Mouse (Mus musculus) c-Kit-negative CD71-positive TER-119-positive erythroid progenitor cells, embryonic 14.5 days (primary cell): Measurements from ENCODE around the gene Kir3dl1.
"Not testable (repeated sequence)": the region's sequence is repeated elsewhere in the genome, so short reads cannot be mapped to it uniquely, and the experiment has no call there.

ENCODE experiments used
- DNase-seq: peaks from one replicate; pipeline ENCODE4 v3.0.0-alpha.2; 2013; ENCODE audit warnings: low read depth, low spot score

Kir3dl1 gene

DNA sequence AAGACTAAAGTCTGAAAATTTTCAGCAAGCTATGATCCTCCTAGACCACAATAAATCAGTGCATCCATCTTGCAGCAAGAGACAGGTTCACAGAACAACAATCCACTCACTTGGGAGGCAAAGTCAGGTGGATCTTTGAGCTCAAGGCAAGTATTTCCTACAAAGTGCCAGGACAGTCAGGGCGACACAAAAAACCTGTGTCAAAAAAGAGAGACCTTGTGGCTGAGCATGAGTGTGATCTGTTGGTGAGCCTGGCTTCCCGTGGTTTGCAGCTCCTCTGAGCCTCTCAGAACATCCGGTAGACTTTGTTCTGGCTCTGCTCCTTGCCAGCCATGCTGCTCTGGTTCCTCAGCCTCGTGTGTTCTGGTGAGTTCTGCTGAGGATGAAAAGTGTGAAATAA lies at the start of gene Kir3dl1:
TSS of gene Kir3dl1 (plus strand) at position 301 of the 400 bp plus-strand sequence.
- not testable (repeated sequence) for DNase-seq

DNA sequence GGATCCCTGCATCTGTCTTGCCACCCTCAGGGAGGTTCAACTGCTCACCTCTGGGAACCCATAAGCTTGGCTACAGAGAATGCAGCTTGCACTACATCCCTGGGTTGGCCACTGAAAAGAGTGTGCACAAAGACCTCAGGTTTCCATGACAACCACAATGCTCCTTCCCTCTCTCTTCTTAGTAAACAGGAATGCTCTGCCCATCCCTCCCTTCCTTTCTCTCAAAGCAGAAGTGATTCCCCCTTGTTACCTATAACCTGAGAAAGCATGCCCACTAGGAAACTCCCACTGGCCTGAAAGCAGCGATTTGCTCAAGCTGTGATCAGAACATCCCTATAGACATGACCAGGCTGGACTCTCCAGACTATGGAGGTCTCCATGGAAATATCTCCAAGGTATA lies 26.2 kb downstream of the Kir3dl1 start, which contains the start of gene Kir3dl2:
TSS of gene Kir3dl2 (minus strand) at position 101 of the 400 bp plus-strand sequence.
- not testable (repeated sequence) for DNase-seq

DNA sequence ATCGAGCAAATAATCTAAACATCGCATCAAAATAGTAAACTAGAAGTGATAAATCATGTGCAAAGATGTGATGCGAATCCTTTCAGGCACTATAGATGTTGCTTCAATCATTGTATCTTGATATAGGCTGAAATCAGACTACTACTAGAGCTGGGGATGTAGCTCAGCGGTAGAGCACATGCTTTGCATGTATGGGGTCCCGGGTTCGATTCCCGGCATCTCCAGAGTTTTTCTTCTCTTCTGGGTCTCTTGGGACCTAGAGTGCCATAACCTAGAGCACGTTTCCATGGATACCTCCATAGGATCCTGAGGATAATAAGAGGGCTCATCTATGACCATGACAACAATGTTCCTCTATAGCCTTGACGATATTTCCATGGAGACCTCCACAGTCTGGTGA lies 51.3 kb downstream of the Kir3dl1 start:
- not testable (repeated sequence) for DNase-seq
